Mouse (Mus musculus): Measurements from ENCODE around the gene Hdac9. TPM values are rescaled to one million over a fixed set of nuclear protein-coding genes. Genes with fewer than 3 reads are reported as not detected.

Hdac9 gene
- total and polyA plus RNA-seq, 2 experiments = 0.56 to 1.6 TPM

DNA sequence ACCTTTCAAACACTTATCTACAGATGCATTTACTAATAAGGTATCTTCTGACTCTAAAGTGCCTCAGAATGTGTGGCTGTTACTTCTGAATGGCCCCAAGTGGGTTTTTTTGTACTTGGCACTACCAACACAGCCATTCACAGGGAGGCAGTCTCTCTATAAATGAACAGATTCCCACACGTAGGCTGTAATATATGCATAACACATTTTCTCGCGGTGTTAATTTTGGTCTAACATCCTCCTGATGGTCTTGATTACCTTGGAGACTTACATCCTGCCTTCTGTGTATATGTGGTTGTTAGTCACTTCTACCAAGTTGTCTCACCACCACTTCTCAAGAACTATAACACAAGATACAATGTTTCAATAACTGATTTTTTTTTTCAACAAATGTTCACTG is 419.2 kb downstream of the Hdac9 start:
- no peak for DNase-seq (ENCODE audit: extremely low read depth, low read depth, low spot score)
- 84% methylated on average over 3 of the region's 3 CpGs for WGBS
- H3K9ac ChIP-seq (ENCODE audit: low read depth, low read length) = no peak overlapping the region
- no peak for TF ChIP-seq CTCF (IDR thresholded peaks at IDR 0.05; ENCODE audit: low read depth, low read length)
- TF ChIP-seq POLR2A (IDR thresholded peaks at IDR 0.05; ENCODE audit: extremely low read depth, insufficient read depth, low read length) = no peak
- no peak overlapping the region for H3K27ac ChIP-seq (replicated peaks; ENCODE audit: insufficient read depth, low read depth, low read length)
- no peak overlapping the region for H3K4me3 ChIP-seq (ENCODE audit: insufficient read depth, low read depth, low read length)
- no peaks in the 10 kb centered on the region for H3K79me2 ChIP-seq (ENCODE audit: control insufficient read depth, insufficient read depth, low read length)
- H3K4me1 ChIP-seq (ENCODE audit: control insufficient read depth, insufficient read depth, low read length) = no peaks in the 10 kb centered on the region
- H3K27me3 ChIP-seq (ENCODE audit: control insufficient read depth, insufficient read depth, low read length) = no peaks in the 10 kb centered on the region
- H3K36me3 ChIP-seq (ENCODE audit: control insufficient read depth, insufficient read depth, low read length) = no peaks in the 10 kb centered on the region

DNA sequence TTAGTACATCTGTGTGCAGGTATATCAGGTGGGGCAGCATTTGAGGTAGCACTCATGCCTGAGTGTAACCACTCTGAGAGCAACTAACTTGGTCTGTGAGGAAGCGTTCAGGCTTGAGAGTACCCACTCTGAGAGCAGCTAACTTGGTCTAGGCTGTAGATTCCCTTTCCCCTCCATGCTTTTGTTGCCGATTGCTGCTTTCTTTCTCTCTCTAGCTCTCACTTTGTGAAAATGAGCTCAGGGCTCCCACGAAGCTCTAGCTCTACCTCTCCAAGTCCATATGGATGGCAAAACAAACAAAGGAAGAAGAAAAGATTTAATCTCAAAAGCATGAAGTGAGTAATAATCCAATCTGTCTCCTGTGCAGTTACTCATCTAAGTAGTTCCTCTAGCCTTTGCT is 421.0 kb downstream of the Hdac9 start:
- no peaks in the 10 kb centered on the region for H3K79me2 ChIP-seq (ENCODE audit: control insufficient read depth, insufficient read depth, low read length)
- no peaks in the 10 kb centered on the region for H3K36me3 ChIP-seq (ENCODE audit: control insufficient read depth, insufficient read depth, low read length)
- no peak for DNase-seq (ENCODE audit: extremely low read depth, low read depth, low spot score)
- TF ChIP-seq POLR2A (IDR thresholded peaks at IDR 0.05; ENCODE audit: extremely low read depth, insufficient read depth, low read length) (no peak), CTCF (IDR thresholded peaks at IDR 0.05; ENCODE audit: low read depth, low read length) (no peak)
- H3K4me1 ChIP-seq (ENCODE audit: control insufficient read depth, insufficient read depth, low read length) = no peaks in the 10 kb centered on the region
- no peaks in the 10 kb centered on the region for H3K27me3 ChIP-seq (ENCODE audit: control insufficient read depth, insufficient read depth, low read length)
- 69% methylated on average over 3 of the region's 3 CpGs for WGBS
- H3K9ac ChIP-seq (ENCODE audit: low read depth, low read length) = no peak overlapping the region
- H3K4me3 ChIP-seq (ENCODE audit: insufficient read depth, low read depth, low read length) = no peak overlapping the region
- H3K27ac ChIP-seq (replicated peaks; ENCODE audit: insufficient read depth, low read depth, low read length) = no peak overlapping the region

DNA sequence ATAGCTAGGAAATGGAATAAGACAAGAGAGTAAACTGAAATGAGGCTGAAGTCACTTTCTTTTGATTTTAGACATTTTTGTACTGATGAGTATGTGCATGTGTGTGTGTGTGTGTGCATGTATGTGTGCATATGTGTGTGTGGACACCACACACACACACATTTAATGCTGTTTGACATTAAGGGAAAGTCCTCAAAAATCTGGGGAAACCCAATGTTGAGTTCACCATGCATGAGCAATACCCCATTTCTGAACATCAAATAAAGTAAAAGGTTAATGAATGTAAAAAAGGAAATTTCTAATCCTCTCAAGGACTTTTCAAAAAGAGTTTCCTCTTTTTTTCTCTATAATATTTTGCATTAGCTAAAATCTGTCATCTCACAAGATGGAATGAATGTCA is 427.3 kb downstream of the Hdac9 start:
- Histone ChIP-seq H3K4me3 (ENCODE audit: insufficient read depth, low read depth, low read length) (no peak overlapping the region), H3K27ac (replicated peaks; ENCODE audit: insufficient read depth, low read depth, low read length) (no peak overlapping the region), H3K9ac (ENCODE audit: low read depth, low read length) (no peak overlapping the region), H3K79me2 (ENCODE audit: control insufficient read depth, insufficient read depth, low read length) (no peaks in the 10 kb centered on the region), H3K4me1 (ENCODE audit: control insufficient read depth, insufficient read depth, low read length) (no peaks in the 10 kb centered on the region), H3K36me3 (ENCODE audit: control insufficient read depth, insufficient read depth, low read length) (no peaks in the 10 kb centered on the region), H3K27me3 (ENCODE audit: control insufficient read depth, insufficient read depth, low read length) (no peaks in the 10 kb centered on the region)
- TF ChIP-seq CTCF (IDR thresholded peaks at IDR 0.05; ENCODE audit: low read depth, low read length) = no peak
- no peak for TF ChIP-seq POLR2A (IDR thresholded peaks at IDR 0.05; ENCODE audit: extremely low read depth, insufficient read depth, low read length)
- no peak for DNase-seq (ENCODE audit: extremely low read depth, low read depth, low spot score)

DNA sequence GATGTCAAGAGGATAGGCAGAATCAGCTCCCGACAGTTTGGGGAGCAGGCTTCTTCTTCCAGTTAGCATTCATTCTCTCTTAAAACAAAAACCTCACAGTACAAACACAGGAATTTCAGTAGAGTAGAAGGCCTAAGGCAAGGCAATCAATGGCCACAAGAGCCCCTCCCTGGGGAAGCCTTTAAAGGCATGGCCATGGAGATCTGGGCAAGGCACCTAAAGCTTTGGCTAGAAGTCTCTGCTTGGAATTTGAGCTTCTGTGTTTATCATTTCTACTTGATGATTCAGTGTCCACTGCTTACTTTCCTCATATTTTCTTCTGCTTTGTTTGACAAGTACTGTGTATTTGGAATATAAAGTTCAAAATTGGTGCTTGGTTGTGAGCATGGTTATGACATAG is 429.2 kb downstream of the Hdac9 start:
- Histone ChIP-seq H3K27ac (replicated peaks; ENCODE audit: insufficient read depth, low read depth, low read length) (no peak overlapping the region), H3K9ac (ENCODE audit: low read depth, low read length) (no peak overlapping the region), H3K4me3 (ENCODE audit: insufficient read depth, low read depth, low read length) (no peak overlapping the region), H3K27me3 (ENCODE audit: control insufficient read depth, insufficient read depth, low read length) (no peaks in the 10 kb centered on the region), H3K36me3 (ENCODE audit: control insufficient read depth, insufficient read depth, low read length) (no peaks in the 10 kb centered on the region), H3K4me1 (ENCODE audit: control insufficient read depth, insufficient read depth, low read length) (no peaks in the 10 kb centered on the region), H3K79me2 (ENCODE audit: control insufficient read depth, insufficient read depth, low read length) (no peaks in the 10 kb centered on the region)
- no peak for DNase-seq (ENCODE audit: extremely low read depth, low read depth, low spot score)
- TF ChIP-seq POLR2A (IDR thresholded peaks at IDR 0.05; ENCODE audit: extremely low read depth, insufficient read depth, low read length) = no peak
- TF ChIP-seq CTCF (IDR thresholded peaks at IDR 0.05; ENCODE audit: low read depth, low read length) = no peak
- WGBS = 97% methylated on average over 1 of the region's 1 CpGs

DNA sequence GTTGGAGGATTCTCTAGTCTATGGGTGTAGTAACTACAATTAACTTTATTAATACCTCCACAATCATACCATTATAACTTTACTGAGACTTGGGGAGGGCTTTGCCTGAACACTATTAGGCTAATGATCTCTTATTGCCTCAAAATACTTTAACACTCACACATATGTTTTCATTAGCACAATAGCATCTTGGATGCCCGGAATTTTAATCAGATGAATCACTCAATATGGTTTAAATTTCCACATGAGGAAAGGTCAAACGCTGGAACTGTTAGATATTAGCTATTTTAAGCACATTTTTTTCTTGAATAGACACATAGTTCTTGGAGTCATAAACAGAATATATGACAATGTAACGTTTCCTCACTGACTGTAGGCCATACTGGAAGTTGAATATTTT is 429.9 kb downstream of the Hdac9 start:
- WGBS = 57% methylated on average over 3 of the region's 3 CpGs
- Histone ChIP-seq H3K36me3 (ENCODE audit: control insufficient read depth, insufficient read depth, low read length) (no peaks in the 10 kb centered on the region), H3K4me3 (ENCODE audit: insufficient read depth, low read depth, low read length) (no peak overlapping the region), H3K27me3 (ENCODE audit: control insufficient read depth, insufficient read depth, low read length) (no peaks in the 10 kb centered on the region), H3K4me1 (ENCODE audit: control insufficient read depth, insufficient read depth, low read length) (no peaks in the 10 kb centered on the region), H3K9ac (ENCODE audit: low read depth, low read length) (no peak overlapping the region), H3K27ac (replicated peaks; ENCODE audit: insufficient read depth, low read depth, low read length) (no peak overlapping the region), H3K79me2 (ENCODE audit: control insufficient read depth, insufficient read depth, low read length) (no peaks in the 10 kb centered on the region)
- TF ChIP-seq POLR2A (IDR thresholded peaks at IDR 0.05; ENCODE audit: extremely low read depth, insufficient read depth, low read length) (no peak), CTCF (IDR thresholded peaks at IDR 0.05; ENCODE audit: low read depth, low read length) (no peak)
- DNase-seq (ENCODE audit: extremely low read depth, low read depth, low spot score) = no peak

DNA sequence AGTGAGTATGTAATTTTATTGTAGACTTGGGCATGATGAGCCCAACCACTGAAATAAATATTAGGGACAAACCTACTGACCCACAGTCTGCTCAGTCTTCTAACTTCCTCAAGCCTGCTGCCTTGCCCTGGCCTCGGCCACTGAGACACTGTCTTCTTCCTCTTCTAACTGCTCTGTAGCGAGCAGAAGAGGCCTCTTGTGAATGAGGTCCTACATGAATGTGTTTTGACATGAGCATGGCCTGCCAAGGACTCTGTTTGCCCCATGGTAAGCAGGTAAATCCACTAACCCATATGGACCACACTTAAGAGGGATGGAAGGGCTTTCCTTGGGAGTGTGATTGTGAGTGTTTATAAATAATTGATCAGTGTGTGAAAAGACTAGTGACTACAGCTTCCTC is 430.9 kb downstream of the Hdac9 start:
- no peaks in the 10 kb centered on the region for H3K27me3 ChIP-seq (ENCODE audit: control insufficient read depth, insufficient read depth, low read length)
- H3K4me3 ChIP-seq (ENCODE audit: insufficient read depth, low read depth, low read length) = no peak overlapping the region
- H3K79me2 ChIP-seq (ENCODE audit: control insufficient read depth, insufficient read depth, low read length) = no peaks in the 10 kb centered on the region
- no peaks in the 10 kb centered on the region for H3K36me3 ChIP-seq (ENCODE audit: control insufficient read depth, insufficient read depth, low read length)
- H3K4me1 ChIP-seq (ENCODE audit: control insufficient read depth, insufficient read depth, low read length) = no peaks in the 10 kb centered on the region
- WGBS = 70% methylated on average over 2 of the region's 2 CpGs
- no peak overlapping the region for H3K27ac ChIP-seq (replicated peaks; ENCODE audit: insufficient read depth, low read depth, low read length)
- TF ChIP-seq POLR2A (IDR thresholded peaks at IDR 0.05; ENCODE audit: extremely low read depth, insufficient read depth, low read length) = no peak
- TF ChIP-seq CTCF (IDR thresholded peaks at IDR 0.05; ENCODE audit: low read depth, low read length) = no peak
- H3K9ac ChIP-seq (ENCODE audit: low read depth, low read length) = no peak overlapping the region
- no peak for DNase-seq (ENCODE audit: extremely low read depth, low read depth, low spot score)

Data from liver, adult 2 months (tissue).